Mouse (Mus musculus) kidney, adult 2 months (tissue): ENCODE results near the gene Sertad3. TPM values are rescaled to one million over a fixed set of nuclear protein-coding genes. Genes with fewer than 3 reads are reported as not detected.

Experiments
- DNase-seq: peaks from one replicate; pipeline ENCODE4 v3.0.0; 2021
- H3K27ac ChIP-seq: fragments of 200-500 bp; 2 replicates; pipeline ENCODE4 v1.5.1; 2012; ENCODE audit warnings: low read depth, low read length, control low read depth, inconsistent platforms; ENCODE audit not compliant: insufficient read depth
- H3K27me3 ChIP-seq: fragments of 200-500 bp; replicated peaks from 2 replicates; pipeline ENCODE4 v1.6.1; 2012; ENCODE audit warnings: mild to moderate bottlenecking, moderate library complexity, low read length, inconsistent platforms; ENCODE audit not compliant: control insufficient read depth, insufficient read depth
- H3K36me3 ChIP-seq: fragments of 200-500 bp; 2 replicates; pipeline ENCODE4 v1.6.1; 2012; ENCODE audit warnings: mild to moderate bottlenecking, moderate library complexity, low read length, inconsistent platforms; ENCODE audit not compliant: control insufficient read depth, insufficient read depth
- H3K4me1 ChIP-seq: fragments of 200-500 bp; 2 replicates; pipeline ENCODE4 v1.6.1; 2011; ENCODE audit warnings: low read length; ENCODE audit not compliant: control insufficient read depth, insufficient read depth
- H3K4me3 ChIP-seq: fragments of 200-500 bp; 2 replicates; pipeline ENCODE4 v1.5.1; 2011; ENCODE audit warnings: mild to moderate bottlenecking, low read depth, low read length, control low read depth; ENCODE audit not compliant: insufficient read depth
- CTCF ChIP-seq: fragments of 200-500 bp; conservative IDR thresholded peaks from 2 replicates; pipeline ENCODE4 v1.5.1; 2011; ENCODE audit warnings: low read depth, mild to moderate bottlenecking, control low read depth, low read length, moderate library complexity, mixed read lengths; ENCODE audit not compliant: insufficient read depth, insufficient read length
- POLR2A ChIP-seq: fragments of 200-500 bp; IDR thresholded peaks from one replicate; pipeline ENCODE4 v1.6.1; 2011; ENCODE audit warnings: low read depth, low read length, control low read depth
- whole genome bisulfite sequencing: fragments of 180-500 bp; shearing (Covaris S2); methylation state at CpG from one replicate; pipeline ENCODE4 v1.1.7; 2018; 5-methylcytosine and 5-hydroxymethylcytosine counted together
- polyA plus RNA-seq: library from polyadenylated mRNA; depleted of rRNA; stranded (reverse); fragments of >200 nt; gene quantifications from 2 replicates; pipeline ENCODE4 v1.2.3, GENCODE M21; 2012

Sertad3 gene
- polyA plus RNA-seq, 1 experiment, result 12.8 TPM

- H3K27me3 ChIP-seq, result no peaks in the 10 kb centered on the region
- no peak for TF ChIP-seq POLR2A
- TF ChIP-seq CTCF, result 0 out of 2 replicates have a peak, but pooled peaks have one; percentile 6
- WGBS, result 79% methylated on average over 4 of the region's 4 CpGs
- no peaks in the 10 kb centered on the region for H3K4me1 ChIP-seq
- H3K27ac ChIP-seq, result no peak overlapping the region
- no peaks in the 10 kb centered on the region for H3K36me3 ChIP-seq
- no peak for DNase-seq
- H3K4me3 ChIP-seq, result no peak overlapping the region
Observed at GRCm38 (mm10) chr7:27440014-27440413, 33.6 kb upstream of the Sertad3 start.

GRCm38 (mm10) chr7:27446051-27446450, 27.5 kb upstream of the Sertad3 start:
- H3K27me3 ChIP-seq, result no peaks in the 10 kb centered on the region
- no peaks in the 10 kb centered on the region for H3K36me3 ChIP-seq
- no peak for DNase-seq
- H3K4me3 ChIP-seq, result no peak overlapping the region
- 18% methylated on average over 18 of the region's 18 CpGs for WGBS
- H3K27ac ChIP-seq, result no peak overlapping the region
- no peaks in the 10 kb centered on the region; the same call in 1 of the 2 replicates for H3K4me1 ChIP-seq
- TF ChIP-seq CTCF (no peak), POLR2A (no peak)

- H3K27ac ChIP-seq, result no peak overlapping the region
- no peaks in the 10 kb centered on the region for H3K27me3 ChIP-seq
- DNase-seq, result no peak
- TF ChIP-seq POLR2A (no peak), CTCF (no peak)
- H3K36me3 ChIP-seq, result no peaks in the 10 kb centered on the region
- H3K4me1 ChIP-seq, result no peaks in the 10 kb centered on the region; the same call in 1 of the 2 replicates
- WGBS, result 8% methylated on average over 49 of the region's 53 CpGs
- peak overlapping the region; percentile 16; the same call in 1 of the 2 replicates for H3K4me3 ChIP-seq
Observed at GRCm38 (mm10) chr7:27446521-27447418, 26.8 kb upstream of the Sertad3 start.

- peak within 1 kb of the TSS; percentile 69 for H3K4me3 ChIP-seq
- TF ChIP-seq POLR2A, result peak; percentile 43
- peak; percentile 29; the same call in 1 of the 2 replicates for TF ChIP-seq CTCF
- WGBS, result 2% methylated on average over 54 of the region's 54 CpGs
- H3K27ac ChIP-seq, result no peak within 1 kb of the TSS
- H3K27me3 ChIP-seq, result no peaks in the 10 kb centered on the region
- no peaks in the 10 kb centered on the region; the same call in 1 of the 2 replicates for H3K4me1 ChIP-seq
- no peaks in the 10 kb centered on the region for H3K36me3 ChIP-seq
- peak; percentile 99 for DNase-seq
Observed at GRCm38 (mm10) chr7:27447419-27448286, 25.9 kb upstream of the Sertad3 start, which contains the start of the genes Sptbn4 and Blvrb. TSS of gene Sptbn4 (minus strand) at chr7:27447686. TSS of gene Blvrb (plus strand) at chr7:27447978.

GRCm38 (mm10) chr7:27448421-27449206, 25.0 kb upstream of the Sertad3 start:
- Histone ChIP-seq H3K27ac (no peak overlapping the region), H3K4me1 (no peaks in the 10 kb centered on the region; the same call in 1 of the 2 replicates), H3K27me3 (no peaks in the 10 kb centered on the region), H3K36me3 (no peaks in the 10 kb centered on the region), H3K4me3 (peak overlapping the region; percentile 69)
- TF ChIP-seq POLR2A, result no peak
- TF ChIP-seq CTCF, result no peak
- no peak for DNase-seq
- 58% methylated on average over 15 of the region's 15 CpGs for WGBS

GRCm38 (mm10) chr7:27449256-27449862, 24.2 kb upstream of the Sertad3 start:
- peak; percentile 79 for DNase-seq
- 58% methylated on average over 10 of the region's 10 CpGs for WGBS

More at GRCm38 (mm10) chr7:27449256-27449862, 24.2 kb upstream of the Sertad3 start:
- TF ChIP-seq CTCF (peak; percentile 52), POLR2A (no peak)
- Histone ChIP-seq H3K27ac (no peak overlapping the region), H3K36me3 (no peaks in the 10 kb centered on the region), H3K27me3 (no peaks in the 10 kb centered on the region), H3K4me3 (no peak overlapping the region), H3K4me1 (no peaks in the 10 kb centered on the region; the same call in 1 of the 2 replicates)
